Mouse (Mus musculus) kidney, embryonic 16.5 days (tissue): ENCODE results near the gene Nat14. TPM values are rescaled to one million over a fixed set of nuclear protein-coding genes. Genes with fewer than 3 reads are reported as not detected.
A peak's percentile ranks its signal among the peaks of the same experiment; 100 is the strongest.

Source experiments
- ATAC-seq: fragments of 200-750 bp; cut with Nextera tagmentation; 2 replicates; pipeline ENCODE4 v1.8.0; 2017; ENCODE audit warnings: moderate TSS enrichment; ENCODE audit not compliant: low FRiP score, low TSS enrichment
- H3K27ac ChIP-seq: fragments of 300-500 bp; sonication (generic); 2 replicates; pipeline ENCODE4 v1.5.1; 2014; ENCODE audit warnings: low read length
- H3K27me3 ChIP-seq: fragments of 300-500 bp; sonication (generic); 2 replicates; pipeline ENCODE4 v1.6.1; 2014; ENCODE audit warnings: low read length, control low read depth, mixed read lengths; ENCODE audit not compliant: insufficient read depth
- H3K36me3 ChIP-seq: fragments of 300-500 bp; sonication (generic); 2 replicates; pipeline ENCODE4 v1.6.1; 2014; ENCODE audit warnings: low read length, control low read depth, mixed read lengths; ENCODE audit not compliant: insufficient read depth
- H3K4me1 ChIP-seq: fragments of 300-500 bp; sonication (generic); 2 replicates; pipeline ENCODE4 v1.6.1; 2014; ENCODE audit warnings: low read length, control low read depth, mixed read lengths; ENCODE audit not compliant: insufficient read depth
- H3K4me2 ChIP-seq: fragments of 300-500 bp; sonication (generic); replicated peaks from 2 replicates; pipeline ENCODE4 v1.6.1; 2014; ENCODE audit warnings: low read depth, low read length
- H3K4me3 ChIP-seq: fragments of 300-500 bp; sonication (generic); 2 replicates; pipeline ENCODE4 v1.5.1; 2014; ENCODE audit warnings: mild to moderate bottlenecking, low read length
- H3K9ac ChIP-seq: fragments of 300-500 bp; sonication (generic); replicated peaks from 2 replicates; pipeline ENCODE4 v1.6.1; 2014; ENCODE audit warnings: low read length
- H3K9me3 ChIP-seq: fragments of 300-500 bp; sonication (generic); 2 replicates; pipeline ENCODE4 v1.6.1; 2016; ENCODE audit warnings: low read length, control low read depth
- WGBS: fragments of 180-500 bp; shearing (Covaris S2); extraction: QIAGEN DNeasy Blood & Tissue Kit; methylation state at CpG from one replicate; pipeline ENCODE4 v1.1.7; 2014; 5-methylcytosine and 5-hydroxymethylcytosine counted together
- polyA plus RNA-seq: library from polyadenylated mRNA; unstranded; fragments of >200 nt; fragmentation: Nextera tagmentation; extraction: Ambion mirVana; gene quantifications from 2 replicates; pipeline ENCODE4 v1.2.1, GENCODE M21; 2015

Nat14 gene
- polyA plus RNA-seq, 1 experiment from 2014 or later = 5.8 TPM

GRCm38 (mm10) chr7:4919096-4919495 lies 2.7 kb upstream of the Nat14 start:
- peaks cover 38% of the 10 kb centered on the region for H3K36me3 ChIP-seq
- 86% methylated on average over 16 of the region's 21 CpGs for WGBS
- no peak overlapping the region for H3K4me3 ChIP-seq

GRCm38 (mm10) chr7:4919971-4920370 lies 1.9 kb upstream of the Nat14 start:
- Histone ChIP-seq H3K4me2 (no peak overlapping the region), H3K9me3 (no peaks in the 10 kb centered on the region), H3K27ac (no peak overlapping the region), H3K27me3 (no peaks in the 10 kb centered on the region), H3K36me3 (peaks cover 38% of the 10 kb centered on the region), H3K9ac (no peak overlapping the region), H3K4me3 (no peak overlapping the region), H3K4me1 (peaks cover 42% of the 10 kb centered on the region)
- WGBS = 90% methylated on average over 21 of the region's 21 CpGs
- no peak for ATAC-seq

More at GRCm38 (mm10) chr7:4919096-4919495, 2.7 kb upstream of the Nat14 start:
- Histone ChIP-seq H3K4me2 (no peak overlapping the region), H3K9me3 (no peaks in the 10 kb centered on the region), H3K4me1 (peaks cover 40% of the 10 kb centered on the region), H3K9ac (no peak overlapping the region), H3K27me3 (no peaks in the 10 kb centered on the region), H3K27ac (no peak overlapping the region)
- no peak for ATAC-seq

- H3K9me3 ChIP-seq = no peaks in the 10 kb centered on the region
- peaks cover 46% of the 10 kb centered on the region for H3K4me1 ChIP-seq
- peaks cover 38% of the 10 kb centered on the region for H3K36me3 ChIP-seq
- H3K27me3 ChIP-seq = no peaks in the 10 kb centered on the region
- no peak for ATAC-seq
- 93% methylated on average over 19 of the region's 19 CpGs for WGBS
- no peak overlapping the region for H3K4me3 ChIP-seq
- H3K9ac ChIP-seq = peak overlapping the region; percentile 37; the same call in 1 of the 2 replicates
- H3K27ac ChIP-seq = peak overlapping the region; percentile 73
- no peak overlapping the region for H3K4me2 ChIP-seq
Observed at GRCm38 (mm10) chr7:4920496-4920895, 1.3 kb upstream of the Nat14 start.

- Histone ChIP-seq H3K27me3 (no peaks in the 10 kb centered on the region), H3K9ac (peak overlapping the region; percentile 37; the same call in 1 of the 2 replicates), H3K9me3 (no peaks in the 10 kb centered on the region), H3K27ac (peak overlapping the region; percentile 73), H3K4me2 (no peak overlapping the region), H3K36me3 (peaks cover 38% of the 10 kb centered on the region), H3K4me3 (no peak overlapping the region), H3K4me1 (peaks cover 49% of the 10 kb centered on the region)
- 59% methylated on average over 23 of the region's 23 CpGs for WGBS
- ATAC-seq = no peak
Observed at GRCm38 (mm10) chr7:4920976-4921823, 628 bp upstream of the Nat14 start.

GRCm38 (mm10) chr7:4922508-4922907 lies 680 bp downstream of the Nat14 start:
- peak overlapping the region; percentile 76 for H3K27ac ChIP-seq
- H3K36me3 ChIP-seq = peaks cover 35% of the 10 kb centered on the region
- no peaks in the 10 kb centered on the region for H3K27me3 ChIP-seq
- peak; percentile 49 for ATAC-seq
- under 1% methylated on average over 14 of the region's 14 CpGs for WGBS
- peak overlapping the region; percentile 70 for H3K9ac ChIP-seq
- H3K4me3 ChIP-seq = peak overlapping the region; percentile 43
- peak overlapping the region; percentile 78 for H3K4me2 ChIP-seq
- H3K4me1 ChIP-seq = peaks cover 50% of the 10 kb centered on the region
- no peaks in the 10 kb centered on the region for H3K9me3 ChIP-seq

GRCm38 (mm10) chr7:4922931-4923565 lies 1.2 kb downstream of the Nat14 start:
- Histone ChIP-seq H3K4me3 (peak overlapping the region; percentile 43), H3K4me1 (peaks cover 50% of the 10 kb centered on the region), H3K27ac (peak overlapping the region; percentile 81), H3K27me3 (no peaks in the 10 kb centered on the region), H3K36me3 (peaks cover 30% of the 10 kb centered on the region), H3K4me2 (peak overlapping the region; percentile 78), H3K9me3 (no peaks in the 10 kb centered on the region), H3K9ac (peak overlapping the region; percentile 70)
- WGBS = 1% methylated on average over 14 of the region's 14 CpGs
- 0 out of 2 replicates have a peak, but pooled peaks have one; percentile 1 for ATAC-seq

GRCm38 (mm10) chr7:4923586-4924364 lies 1.9 kb downstream of the Nat14 start:
- 3% methylated on average over 37 of the region's 37 CpGs for WGBS
- Histone ChIP-seq H3K4me1 (peaks cover 54% of the 10 kb centered on the region), H3K9ac (peak overlapping the region; percentile 70), H3K27me3 (no peaks in the 10 kb centered on the region), H3K4me3 (peak overlapping the region; percentile 43), H3K36me3 (peaks cover 22% of the 10 kb centered on the region), H3K9me3 (no peaks in the 10 kb centered on the region), H3K27ac (peak overlapping the region; percentile 81), H3K4me2 (peak overlapping the region; percentile 78)
- peak; percentile 1; the same call in 1 of the 2 replicates for ATAC-seq

GRCm38 (mm10) chr7:4924483-4924882 lies 2.7 kb downstream of the Nat14 start:
- peak overlapping the region; percentile 81 for H3K27ac ChIP-seq
- no peaks in the 10 kb centered on the region for H3K9me3 ChIP-seq
- 0% methylated on average over 4 of the region's 4 CpGs for WGBS
- no peaks in the 10 kb centered on the region for H3K27me3 ChIP-seq
- peaks cover 54% of the 10 kb centered on the region for H3K4me1 ChIP-seq
- peak overlapping the region; percentile 43 for H3K4me3 ChIP-seq
- H3K4me2 ChIP-seq = peak overlapping the region; percentile 78
- no peak for ATAC-seq
- H3K36me3 ChIP-seq = peaks cover 15% of the 10 kb centered on the region
- H3K9ac ChIP-seq = peak overlapping the region; percentile 70

GRCm38 (mm10) chr7:4924891-4925301 lies 3.1 kb downstream of the Nat14 start:
- Histone ChIP-seq H3K4me1 (peaks cover 54% of the 10 kb centered on the region), H3K27me3 (no peaks in the 10 kb centered on the region), H3K36me3 (peaks cover 11% of the 10 kb centered on the region), H3K4me2 (peak overlapping the region; percentile 78), H3K4me3 (no peak overlapping the region), H3K9ac (peak overlapping the region; percentile 70; the same call in 1 of the 2 replicates), H3K27ac (peak overlapping the region; percentile 81), H3K9me3 (no peaks in the 10 kb centered on the region)
- ATAC-seq = peak; percentile 33; the same call in 1 of the 2 replicates
- 10% methylated on average over 3 of the region's 4 CpGs for WGBS
